Mouse (Mus musculus) liver, embryonic 11.5 days (tissue): ENCODE results near the gene Rab31. TPM values are rescaled to one million over a fixed set of nuclear protein-coding genes. Genes with fewer than 3 reads are reported as not detected.
A peak's percentile ranks its signal among the peaks of the same experiment; 100 is the strongest.

Experiments used
- ATAC-seq: fragments of 200-750 bp; cut with Nextera tagmentation; replicated peaks from 2 replicates; pipeline ENCODE4 v1.8.0; 2017; ENCODE audit warnings: moderate number of reproducible peaks, mild to moderate bottlenecking, moderate TSS enrichment, moderate library complexity; ENCODE audit not compliant: low FRiP score
- DNase-seq: peaks from one replicate; pipeline ENCODE4 v3.0.0-alpha.2; 2017; ENCODE audit warnings: low spot score
- H3K27ac ChIP-seq: fragments of 300-500 bp; sonication (generic); 2 replicates; pipeline ENCODE4 v1.5.1; 2014; ENCODE audit warnings: mild to moderate bottlenecking, low read depth, low read length, control low read depth
- H3K27me3 ChIP-seq: fragments of 300-500 bp; sonication (generic); replicated peaks from 2 replicates; pipeline ENCODE4 v1.6.1; 2014; ENCODE audit warnings: low read length, mixed read lengths; ENCODE audit not compliant: control insufficient read depth, insufficient read depth
- H3K36me3 ChIP-seq: fragments of 300-500 bp; sonication (generic); 2 replicates; pipeline ENCODE4 v1.6.1; 2014; ENCODE audit warnings: mild to moderate bottlenecking, low read length, moderate library complexity, mixed read lengths; ENCODE audit not compliant: control insufficient read depth, insufficient read depth
- H3K4me1 ChIP-seq: fragments of 300-500 bp; sonication (generic); replicated peaks from 2 replicates; pipeline ENCODE4 v1.6.1; 2014; ENCODE audit warnings: low read length, mixed read lengths; ENCODE audit not compliant: control insufficient read depth, insufficient read depth
- H3K4me2 ChIP-seq: fragments of 300-500 bp; sonication (generic); 2 replicates; pipeline ENCODE4 v1.6.1; 2014; ENCODE audit warnings: mild to moderate bottlenecking, control low read depth, moderate library complexity
- H3K4me3 ChIP-seq: fragments of 300-500 bp; sonication (generic); 2 replicates; pipeline ENCODE4 v1.5.1; 2014; ENCODE audit warnings: low read depth, low read length, control low read depth
- H3K9ac ChIP-seq: fragments of 300-500 bp; sonication (generic); 2 replicates; pipeline ENCODE4 v1.6.1; 2014; ENCODE audit warnings: low read depth, low read length, control low read depth
- H3K9me3 ChIP-seq: fragments of 300-500 bp; sonication (generic); 2 replicates; pipeline ENCODE4 v1.6.1; 2016; ENCODE audit warnings: low read length, inconsistent platforms, mixed read lengths; ENCODE audit not compliant: control insufficient read depth
- WGBS: fragments of 180-500 bp; shearing (Covaris S2); extraction: QIAGEN DNeasy Blood & Tissue Kit; methylation state at CpG from one replicate; pipeline ENCODE4 v1.1.7; 2014; 5-methylcytosine and 5-hydroxymethylcytosine counted together
- polyA plus RNA-seq: library from polyadenylated mRNA; unstranded; fragments of >200 nt; fragmentation: Nextera tagmentation; extraction: Ambion mirVana; gene quantifications from 2 replicates; pipeline ENCODE4 v1.2.1, GENCODE M21; 2014

Gene Rab31
- polyA plus RNA-seq, 1 experiment from 2014 or later, result 16.3 TPM

DNA sequence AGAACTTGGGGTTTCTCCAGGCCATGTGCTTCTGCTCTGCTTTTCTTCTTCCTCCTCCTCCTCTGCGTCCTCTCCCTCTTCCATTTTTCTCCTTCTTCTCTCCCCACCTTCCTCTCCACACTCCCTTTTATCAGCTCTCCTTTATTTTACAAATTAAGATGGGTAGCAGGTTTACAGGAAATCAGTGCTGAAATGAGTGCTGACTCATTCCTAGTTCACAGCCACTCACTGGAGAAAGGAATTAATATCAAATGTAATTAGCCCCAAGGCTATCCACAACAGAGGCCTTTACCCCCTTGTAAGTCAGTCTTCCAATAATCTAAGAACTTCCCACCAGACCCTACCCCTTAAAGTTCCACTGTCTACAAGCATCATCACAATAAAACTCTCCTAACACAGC is 3.7 kb upstream of the Rab31 start:
- Histone ChIP-seq H3K9ac (no peak overlapping the region), H3K9me3 (no peaks in the 10 kb centered on the region), H3K36me3 (no peaks in the 10 kb centered on the region), H3K27me3 (peaks cover 17% of the 10 kb centered on the region), H3K4me1 (peaks cover 2% of the 10 kb centered on the region; the same call in 1 of the 2 replicates), H3K4me3 (no peak overlapping the region), H3K27ac (no peak overlapping the region), H3K4me2 (no peak overlapping the region)
- ATAC-seq (no peak), DNase-seq (no peak)
- WGBS, result 57% methylated on average over 1 of the region's 1 CpGs

DNA sequence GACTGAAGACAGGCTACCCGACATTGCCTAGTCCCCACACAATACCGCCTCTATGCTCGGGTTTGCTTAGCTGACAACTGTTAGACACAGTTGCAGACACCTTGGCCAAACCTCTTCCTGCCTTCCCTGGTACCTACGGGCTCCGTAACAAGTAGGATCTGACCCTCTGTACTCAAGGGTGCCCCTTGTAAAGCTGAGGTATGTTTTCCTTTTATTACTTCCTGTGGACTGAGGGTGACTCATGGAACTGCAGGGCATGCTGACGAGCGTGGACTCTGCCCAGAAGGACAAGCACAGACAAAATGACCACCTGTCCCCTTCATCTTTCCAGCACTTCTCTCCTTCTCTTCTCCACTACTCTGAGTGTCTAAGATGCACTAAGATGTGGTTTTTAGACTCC is 1.9 kb upstream of the Rab31 start:
- Histone ChIP-seq H3K4me1 (peaks cover 2% of the 10 kb centered on the region; the same call in 1 of the 2 replicates), H3K9ac (no peak overlapping the region), H3K9me3 (no peaks in the 10 kb centered on the region), H3K27me3 (peaks cover 21% of the 10 kb centered on the region), H3K36me3 (no peaks in the 10 kb centered on the region), H3K27ac (no peak overlapping the region), H3K4me2 (no peak overlapping the region), H3K4me3 (no peak overlapping the region)
- 57% methylated on average over 7 of the region's 7 CpGs for WGBS
- DNase-seq (no peak), ATAC-seq (no peak)

DNA sequence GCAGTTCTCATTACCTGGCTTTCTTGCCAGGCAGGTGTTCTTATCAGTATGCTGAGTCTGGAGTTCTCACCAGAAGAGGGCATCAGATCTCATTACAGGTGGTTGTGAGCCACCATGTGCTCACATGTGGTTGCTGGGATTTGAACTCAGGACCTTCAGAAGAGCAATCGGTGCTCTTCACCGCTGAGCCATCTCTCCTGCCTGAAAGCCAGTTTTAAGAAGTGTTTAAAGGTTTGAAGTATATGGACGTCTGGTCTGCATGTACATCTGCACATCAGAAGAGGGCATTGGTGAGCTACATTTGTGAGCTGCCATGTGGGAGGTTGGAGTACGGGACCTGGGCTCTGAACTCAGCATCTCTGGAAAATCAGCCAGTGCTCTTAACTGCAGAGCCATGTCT is 1.1 kb upstream of the Rab31 start:
- Histone ChIP-seq H3K27me3 (peaks cover 21% of the 10 kb centered on the region), H3K4me1 (peaks cover 5% of the 10 kb centered on the region; the same call in 1 of the 2 replicates), H3K4me2 (no peak overlapping the region), H3K9me3 (no peaks in the 10 kb centered on the region), H3K4me3 (no peak overlapping the region), H3K27ac (no peak overlapping the region), H3K36me3 (no peaks in the 10 kb centered on the region), H3K9ac (no peak overlapping the region)
- no peak for DNase-seq
- 56% methylated on average over 4 of the region's 4 CpGs for WGBS
- no peak for ATAC-seq

DNA sequence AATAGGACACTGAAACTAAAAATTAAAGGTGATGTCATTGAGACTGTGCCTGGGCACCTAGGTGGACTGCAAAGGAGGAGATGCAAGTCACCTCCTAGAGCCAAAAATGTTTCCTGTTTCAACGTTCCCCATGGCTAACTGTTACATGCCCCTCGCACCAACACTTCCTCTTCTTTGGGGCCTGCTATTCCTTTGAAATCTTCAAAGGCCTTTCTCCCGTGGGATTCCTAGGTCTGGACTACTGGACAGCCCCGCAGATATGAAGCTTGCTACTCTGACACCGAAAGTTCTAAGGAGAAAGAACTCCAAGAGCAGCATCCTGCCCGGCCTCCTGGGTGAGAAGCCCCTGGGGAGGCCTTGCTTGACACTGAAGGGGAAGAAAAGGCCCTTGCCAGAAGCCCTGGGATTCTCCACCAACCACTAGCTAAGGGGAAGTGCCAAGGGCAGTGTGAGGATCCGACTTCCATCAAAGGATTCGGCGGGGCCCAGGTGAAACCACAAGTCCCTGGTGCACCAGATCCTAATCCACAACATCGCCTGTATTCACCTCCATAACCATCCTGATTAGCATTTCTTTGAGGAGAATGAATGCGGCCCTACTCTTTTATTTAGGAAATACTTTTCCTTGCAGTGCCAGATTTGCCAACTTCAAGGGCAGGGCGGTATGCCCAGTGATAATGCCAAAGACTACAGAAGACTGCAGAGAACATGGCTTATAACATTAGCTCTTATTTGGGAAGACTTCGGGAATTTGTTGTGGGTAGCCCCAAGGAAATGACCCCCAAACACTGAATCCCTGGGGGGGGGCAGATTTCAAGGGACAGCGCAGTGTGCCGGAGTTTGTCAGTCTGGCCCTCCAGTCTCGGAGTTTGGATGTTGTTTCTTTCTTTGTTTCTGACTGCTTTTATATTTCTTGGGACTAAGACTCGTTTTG is 1.3 kb downstream of the Rab31 start:
- no peak overlapping the region for H3K9ac ChIP-seq
- WGBS, result 30% methylated on average over 17 of the region's 17 CpGs
- H3K27me3 ChIP-seq, result peaks cover 21% of the 10 kb centered on the region
- no peak for ATAC-seq
- no peak overlapping the region for H3K27ac ChIP-seq
- peaks cover 9% of the 10 kb centered on the region; the same call in 1 of the 2 replicates for H3K4me1 ChIP-seq
- H3K36me3 ChIP-seq, result no peaks in the 10 kb centered on the region
- peak overlapping the region; percentile 58 for H3K4me3 ChIP-seq
- DNase-seq, result no peak
- H3K9me3 ChIP-seq, result no peaks in the 10 kb centered on the region
- H3K4me2 ChIP-seq, result peak overlapping the region; percentile 83

DNA sequence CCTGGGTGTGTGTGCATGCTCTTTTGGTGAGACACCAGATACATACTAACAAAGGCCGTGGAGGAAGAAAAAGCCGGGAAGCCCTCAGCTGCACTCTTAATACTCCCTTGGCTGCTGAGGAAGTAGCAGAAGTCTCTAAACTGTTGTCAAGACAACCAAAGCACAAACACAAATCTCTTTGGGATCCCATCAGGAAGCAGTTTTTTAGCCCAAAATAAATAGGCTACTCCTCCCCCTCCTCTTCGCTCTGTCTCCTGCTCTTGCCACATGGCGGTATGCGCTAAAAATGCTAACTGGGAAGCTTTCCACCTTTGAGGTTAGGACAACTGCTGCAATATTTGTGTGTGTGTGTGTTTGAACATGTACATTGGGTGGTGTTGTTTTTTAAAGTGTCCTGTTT is 4.1 kb downstream of the Rab31 start:
- no peak overlapping the region for H3K4me2 ChIP-seq
- peaks cover 9% of the 10 kb centered on the region; the same call in 1 of the 2 replicates for H3K4me1 ChIP-seq
- DNase-seq (no peak), ATAC-seq (no peak)
- no peak overlapping the region for H3K9ac ChIP-seq
- 84% methylated on average over 5 of the region's 5 CpGs for WGBS
- no peak overlapping the region for H3K4me3 ChIP-seq
- no peak overlapping the region for H3K27ac ChIP-seq
- H3K27me3 ChIP-seq, result peaks cover 21% of the 10 kb centered on the region
- H3K36me3 ChIP-seq, result no peaks in the 10 kb centered on the region
- no peaks in the 10 kb centered on the region for H3K9me3 ChIP-seq

DNA sequence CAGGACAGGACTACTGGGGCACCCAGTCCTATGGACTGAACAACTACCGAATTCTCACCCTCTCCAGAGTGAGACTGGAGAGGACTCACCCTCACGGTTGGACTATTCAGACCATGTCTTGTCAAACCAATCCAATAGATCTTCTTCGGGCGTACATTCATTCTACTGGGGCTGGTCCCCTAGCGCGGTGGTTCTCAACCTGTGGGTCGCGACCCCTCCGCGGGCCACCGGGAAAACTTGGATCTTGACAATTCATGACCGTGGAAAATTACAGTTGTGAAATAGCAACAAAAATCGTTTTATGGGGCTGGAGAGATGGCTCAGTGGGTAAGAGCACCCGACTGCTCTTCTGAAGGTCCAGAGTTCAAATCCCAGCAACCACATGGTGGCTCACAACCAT is 9.3 kb downstream of the Rab31 start:
- Histone ChIP-seq H3K9ac (no peak overlapping the region), H3K36me3 (no peaks in the 10 kb centered on the region), H3K27me3 (no peaks in the 10 kb centered on the region), H3K4me1 (0 out of 2 replicates have a peak, but pooled peaks cover 3% of the 10 kb centered on the region), H3K27ac (no peak overlapping the region), H3K4me3 (no peak overlapping the region), H3K4me2 (no peak overlapping the region), H3K9me3 (no peaks in the 10 kb centered on the region)
- ATAC-seq, result no peak
- DNase-seq, result no peak
- 93% methylated on average over 14 of the region's 14 CpGs for WGBS

DNA sequence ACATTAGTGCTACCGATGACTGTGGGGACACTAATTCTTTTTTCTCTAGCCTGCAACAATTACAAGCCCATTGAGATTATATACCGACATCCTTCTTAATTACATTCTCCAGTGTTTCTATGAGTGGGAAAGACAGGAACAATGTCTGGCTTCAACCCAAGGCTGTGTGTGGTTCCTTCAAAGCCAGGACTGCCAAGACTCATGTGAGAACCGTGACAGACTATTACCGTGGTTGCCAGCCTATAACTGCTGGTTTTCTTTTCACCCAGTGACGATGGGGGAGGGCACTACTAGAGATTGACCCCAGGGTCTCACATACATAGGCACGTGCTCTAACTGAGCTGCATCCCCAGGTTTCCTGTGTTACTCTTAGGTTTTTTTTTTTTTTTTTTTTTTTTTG is 15.4 kb downstream of the Rab31 start:
- 85% methylated on average over 6 of the region's 6 CpGs for WGBS
- H3K9ac ChIP-seq, result no peak overlapping the region
- H3K4me2 ChIP-seq, result no peak overlapping the region
- H3K4me3 ChIP-seq, result no peak overlapping the region
- ATAC-seq (no peak), DNase-seq (no peak)
- no peaks in the 10 kb centered on the region for H3K4me1 ChIP-seq
- H3K9me3 ChIP-seq, result no peaks in the 10 kb centered on the region
- no peaks in the 10 kb centered on the region for H3K36me3 ChIP-seq
- H3K27me3 ChIP-seq, result no peaks in the 10 kb centered on the region
- no peak overlapping the region for H3K27ac ChIP-seq

DNA sequence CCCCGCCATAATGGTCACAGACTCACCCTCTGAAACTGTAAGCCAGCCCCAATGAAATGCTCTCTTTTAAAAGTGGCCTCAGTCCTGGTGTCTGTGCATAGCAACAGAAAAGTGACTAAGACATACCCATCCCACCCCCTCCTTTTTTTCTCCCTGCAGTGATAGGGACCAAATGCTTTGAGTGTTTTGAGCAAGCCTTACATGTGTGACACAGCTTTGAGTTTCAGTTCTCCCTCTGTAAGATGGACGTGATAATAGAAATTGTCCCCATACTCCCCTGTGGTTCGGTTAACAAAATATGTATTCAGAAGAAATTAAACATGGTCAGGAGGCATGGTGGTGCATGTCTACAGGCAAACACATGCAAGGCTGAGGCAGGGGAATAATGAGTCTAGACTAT is 16.7 kb downstream of the Rab31 start:
- no peak overlapping the region for H3K4me3 ChIP-seq
- H3K27ac ChIP-seq, result no peak overlapping the region
- no peaks in the 10 kb centered on the region for H3K27me3 ChIP-seq
- WGBS, result 85% methylated on average over 3 of the region's 3 CpGs
- no peaks in the 10 kb centered on the region for H3K36me3 ChIP-seq
- no peaks in the 10 kb centered on the region for H3K4me1 ChIP-seq
- DNase-seq (no peak), ATAC-seq (no peak)
- no peak overlapping the region for H3K4me2 ChIP-seq
- H3K9me3 ChIP-seq, result no peaks in the 10 kb centered on the region
- H3K9ac ChIP-seq, result no peak overlapping the region

DNA sequence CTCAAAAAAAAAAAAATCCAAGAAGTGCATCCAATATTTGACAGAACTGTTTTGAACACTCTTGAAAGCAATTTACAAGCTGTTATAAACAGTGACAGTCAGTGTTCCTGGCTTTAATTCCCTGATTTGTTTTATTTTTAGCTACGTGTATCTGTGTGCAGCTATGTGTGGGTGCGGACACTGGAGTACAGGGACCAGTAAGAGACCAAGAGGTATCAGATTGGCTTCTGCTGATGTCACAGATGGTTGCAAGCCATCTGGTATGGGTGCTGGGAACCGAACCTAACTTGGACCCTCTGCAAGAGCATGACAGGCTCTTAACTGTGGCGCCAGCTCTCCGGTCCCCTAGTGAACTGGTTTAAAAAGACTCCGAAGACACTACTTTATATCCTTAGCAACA is 19.4 kb downstream of the Rab31 start:
- no peaks in the 10 kb centered on the region for H3K4me1 ChIP-seq
- no peak for DNase-seq
- 94% methylated on average over 6 of the region's 6 CpGs for WGBS
- H3K9me3 ChIP-seq, result no peaks in the 10 kb centered on the region
- H3K27ac ChIP-seq, result no peak overlapping the region
- no peaks in the 10 kb centered on the region for H3K36me3 ChIP-seq
- no peaks in the 10 kb centered on the region for H3K27me3 ChIP-seq
- H3K4me2 ChIP-seq, result no peak overlapping the region
- no peak overlapping the region for H3K4me3 ChIP-seq
- ATAC-seq, result no peak
- no peak overlapping the region for H3K9ac ChIP-seq
